Mouse (Mus musculus) ovary, postnatal 36 days (tissue): ENCODE results near the gene Sema6d.
"Not testable (repeated sequence)": the region's sequence is repeated elsewhere in the genome, so short reads cannot be mapped to it uniquely, and the experiment has no call there.

Experiments used
- DNase-seq: peaks from one replicate; pipeline ENCODE4 v3.0.0; 2022; ENCODE audit warnings: low spot score, mixed read lengths

The Sema6d gene

GRCm38 (mm10) chr2:124293601-124294000 lies 203.8 kb downstream of the Sema6d start:
- no peak for DNase-seq

DNA sequence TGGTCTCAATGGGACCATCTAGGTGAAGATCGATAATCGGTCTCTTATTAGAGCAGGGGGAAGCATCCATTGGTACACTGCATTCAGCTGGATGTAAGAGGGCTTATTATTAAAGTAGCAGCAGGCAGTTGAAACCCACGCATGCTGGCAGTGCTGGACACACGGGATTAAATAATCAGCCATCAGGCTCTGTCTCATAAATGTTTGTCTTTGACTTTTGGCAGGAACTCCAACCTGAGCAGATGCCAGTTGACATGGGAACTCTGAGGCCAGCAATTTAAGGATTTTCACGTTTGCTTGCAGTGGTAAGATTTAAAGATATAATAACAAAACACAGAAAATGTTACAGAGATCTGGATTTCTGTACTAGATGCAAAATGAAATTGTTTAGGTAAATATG lies 208.6 kb downstream of the Sema6d start:
- no peak for DNase-seq

- DNase-seq = peak; percentile 3
Measured at GRCm38 (mm10) chr2:124298872-124299271, 209.1 kb downstream of the Sema6d start.

DNA sequence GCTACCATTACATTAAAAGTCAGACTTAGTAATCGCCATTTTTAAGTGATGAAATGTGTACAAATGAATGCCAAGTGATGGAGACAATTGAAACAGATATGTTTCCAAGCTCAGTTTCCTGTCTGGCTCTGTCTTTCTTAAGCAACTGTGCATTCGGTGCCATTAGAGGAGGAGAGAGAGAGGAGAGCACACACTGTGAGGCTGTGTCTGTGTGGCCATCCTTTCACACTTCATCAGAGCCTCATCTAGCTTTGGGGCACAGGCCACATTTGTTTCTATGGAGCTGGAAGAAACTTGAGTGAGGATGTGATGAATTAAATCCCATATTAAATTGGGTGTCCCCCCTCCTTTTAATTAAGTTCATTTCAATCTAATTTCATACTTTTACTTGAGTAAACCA lies 218.8 kb downstream of the Sema6d start:
- DNase-seq = no peak

DNA sequence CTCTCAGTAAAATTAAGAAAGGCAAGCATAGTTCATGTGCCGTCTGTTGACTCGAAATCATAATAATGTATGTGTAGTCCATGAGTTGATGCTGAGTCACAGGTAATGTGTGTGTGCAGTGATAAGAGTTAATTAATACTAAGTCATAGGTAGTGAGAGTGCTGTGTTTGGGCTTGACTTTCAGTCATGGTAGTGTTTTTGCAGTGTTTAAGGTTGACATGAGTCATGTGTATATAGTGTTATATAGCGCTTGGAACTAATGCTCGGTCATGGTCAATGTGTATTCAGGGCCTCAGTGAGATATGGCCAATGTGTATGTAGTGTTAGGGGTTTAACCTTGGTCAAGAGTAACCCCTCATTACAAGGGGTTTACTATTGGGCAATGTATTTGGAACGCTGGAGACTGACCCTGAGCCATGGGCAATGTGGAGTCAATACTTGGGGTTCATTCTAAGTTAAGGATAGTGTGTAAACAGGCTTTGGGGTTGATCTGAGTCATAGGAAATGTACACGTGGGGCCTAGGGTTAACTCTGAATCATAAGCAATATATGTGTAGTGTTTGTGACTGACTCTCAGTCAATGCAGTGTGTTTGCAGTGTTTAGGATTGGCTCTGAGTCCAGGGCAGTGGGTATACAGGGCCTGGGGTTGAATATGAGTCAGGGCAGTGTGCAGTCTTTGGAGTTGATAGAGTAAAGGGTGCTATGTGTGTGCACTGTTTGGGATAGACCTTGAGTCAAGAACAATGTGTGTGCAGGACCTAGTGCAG lies 219.8 kb downstream of the Sema6d start:
- DNase-seq = no peak

GRCm38 (mm10) chr2:124322528-124323215 lies 232.9 kb downstream of the Sema6d start:
- no peak for DNase-seq

GRCm38 (mm10) chr2:124324107-124324724 lies 234.4 kb downstream of the Sema6d start:
- DNase-seq = no peak

DNA sequence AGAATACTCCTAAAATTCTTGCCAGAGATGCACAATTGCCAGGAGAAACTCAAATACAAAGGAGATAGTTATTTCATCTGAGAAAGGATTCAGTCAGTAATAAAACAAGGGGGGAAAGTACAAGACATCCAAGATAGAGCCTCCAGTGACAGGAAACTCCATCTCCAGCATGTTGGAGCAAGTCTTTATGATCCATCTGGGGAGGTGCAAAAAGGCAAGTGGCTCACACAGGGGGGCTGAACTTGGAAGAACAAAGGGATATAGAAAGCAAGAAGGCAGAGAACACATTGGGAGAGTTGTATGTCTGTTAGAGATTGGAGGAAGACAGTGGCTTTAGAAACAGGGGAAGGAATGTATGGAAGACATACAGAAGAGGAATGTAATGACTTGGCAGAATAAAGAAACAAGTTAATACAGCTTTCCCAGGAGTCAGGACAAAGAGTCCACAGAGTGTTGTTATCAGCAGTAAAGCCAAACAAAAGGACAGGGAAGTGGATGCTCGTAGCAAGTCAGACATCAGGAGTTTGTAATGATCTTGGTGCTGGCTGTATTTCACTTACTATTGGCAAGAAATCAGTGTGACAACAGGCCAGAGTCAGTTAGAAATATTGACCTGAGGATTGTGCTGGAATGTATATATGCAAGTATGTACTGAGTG lies 239.8 kb downstream of the Sema6d start:
- DNase-seq = no peak

DNA sequence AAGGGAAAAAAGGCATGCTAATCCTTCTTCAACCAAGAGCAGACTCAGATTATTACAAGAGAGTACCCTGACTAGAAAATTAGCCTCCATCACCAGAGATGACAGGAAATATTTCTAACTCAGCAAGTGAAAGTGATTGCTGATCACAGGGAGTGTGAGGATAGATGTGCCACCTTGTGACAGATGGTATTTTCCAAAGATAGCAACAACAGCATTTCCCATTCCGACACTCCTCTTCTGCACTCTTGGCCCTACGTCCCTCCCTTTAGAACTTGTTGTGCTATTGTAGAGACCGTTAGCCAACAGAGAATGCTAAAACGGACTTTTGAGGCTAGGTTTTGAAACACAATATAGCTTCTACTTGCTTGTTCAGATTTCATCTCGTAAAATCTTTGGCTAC lies 243.1 kb downstream of the Sema6d start:
- no peak for DNase-seq

DNA sequence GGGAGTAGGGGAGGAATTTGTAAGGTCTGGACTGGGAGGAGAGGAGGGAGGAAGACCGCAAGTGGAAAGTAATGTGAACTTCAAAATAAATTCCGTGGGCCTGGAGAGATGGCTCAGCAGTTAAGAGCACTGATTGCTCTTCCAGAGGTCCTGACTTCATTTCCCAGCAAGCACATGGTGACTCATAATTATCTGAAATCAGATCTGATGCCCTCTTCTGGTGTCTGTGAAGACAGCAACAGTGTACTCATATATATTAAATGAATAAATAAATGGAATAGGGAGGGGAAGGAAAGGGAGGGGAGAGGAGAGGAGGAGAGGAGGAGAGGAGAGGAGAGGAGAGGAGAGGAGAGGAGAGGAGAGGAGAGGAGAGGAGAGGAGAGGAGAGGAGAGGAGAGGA lies 244.9 kb downstream of the Sema6d start:
- not testable (repeated sequence) for DNase-seq

GRCm38 (mm10) chr2:124338296-124338695 lies 248.5 kb downstream of the Sema6d start:
- DNase-seq = no peak

GRCm38 (mm10) chr2:124354191-124354590 lies 264.4 kb downstream of the Sema6d start:
- no peak for DNase-seq

- no peak for DNase-seq
Measured at GRCm38 (mm10) chr2:124354716-124355115, 264.9 kb downstream of the Sema6d start.

DNA sequence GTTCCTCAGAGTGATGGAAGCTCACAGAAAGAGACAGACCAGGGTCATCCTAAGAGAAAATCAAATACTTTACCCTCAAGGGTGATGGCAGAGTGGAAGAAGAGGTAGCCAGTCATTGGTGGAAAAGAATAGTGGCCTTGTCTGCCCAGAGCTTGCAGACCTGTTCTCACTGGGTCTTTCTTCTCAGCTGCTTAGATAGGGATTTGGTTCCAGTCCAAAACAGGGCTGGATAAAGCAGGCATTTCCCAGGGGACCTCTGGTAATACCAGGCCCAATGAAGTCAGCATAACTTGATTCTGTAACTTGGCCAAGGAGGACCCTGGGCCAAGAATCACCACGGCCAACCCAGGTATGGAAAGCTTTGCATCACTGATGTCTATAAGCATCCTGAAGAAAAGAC lies 279.5 kb downstream of the Sema6d start:
- no peak for DNase-seq

DNA sequence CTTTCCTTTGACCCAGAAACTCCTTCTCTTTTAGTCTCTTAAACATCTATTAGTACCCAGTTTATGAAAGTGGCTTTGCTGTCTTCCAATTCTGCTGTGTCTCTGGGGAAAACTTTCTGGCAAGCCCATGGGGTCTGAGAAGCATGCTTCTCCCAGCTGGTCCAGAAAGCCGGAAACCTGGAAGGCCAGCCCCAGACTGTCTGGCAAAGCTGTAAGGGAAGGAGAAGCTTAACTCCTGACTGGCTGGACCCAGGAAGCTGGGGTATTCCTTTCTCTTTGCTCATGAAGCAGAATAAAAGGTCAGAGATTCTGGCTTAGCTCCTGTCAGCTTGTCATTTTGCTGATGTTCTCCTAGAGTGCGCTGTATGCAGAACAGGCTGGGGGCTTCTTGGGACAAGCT lies 280.2 kb downstream of the Sema6d start:
- peak; percentile 29 for DNase-seq

DNA sequence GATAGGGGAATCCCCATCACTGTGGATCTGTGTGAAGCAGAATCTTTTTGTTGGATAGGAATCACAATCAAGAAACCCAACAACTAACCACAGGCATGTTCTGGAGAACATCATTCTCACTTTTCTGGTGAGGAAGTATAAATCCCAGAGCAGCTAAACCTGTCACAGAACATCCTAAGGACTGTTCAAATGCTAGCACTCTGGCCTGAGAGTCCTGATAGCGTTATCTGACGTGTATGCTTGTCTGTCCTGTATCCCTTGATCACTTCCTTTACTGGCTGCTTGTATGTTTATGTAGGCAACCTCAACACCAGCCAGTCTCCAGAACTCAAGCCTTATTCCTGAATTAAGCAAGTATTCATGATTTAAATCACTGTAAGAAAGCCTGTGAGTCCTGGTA lies 281.6 kb downstream of the Sema6d start:
- no peak for DNase-seq

- no peak for DNase-seq
Measured at GRCm38 (mm10) chr2:124385053-124385452, 295.3 kb downstream of the Sema6d start.

DNA sequence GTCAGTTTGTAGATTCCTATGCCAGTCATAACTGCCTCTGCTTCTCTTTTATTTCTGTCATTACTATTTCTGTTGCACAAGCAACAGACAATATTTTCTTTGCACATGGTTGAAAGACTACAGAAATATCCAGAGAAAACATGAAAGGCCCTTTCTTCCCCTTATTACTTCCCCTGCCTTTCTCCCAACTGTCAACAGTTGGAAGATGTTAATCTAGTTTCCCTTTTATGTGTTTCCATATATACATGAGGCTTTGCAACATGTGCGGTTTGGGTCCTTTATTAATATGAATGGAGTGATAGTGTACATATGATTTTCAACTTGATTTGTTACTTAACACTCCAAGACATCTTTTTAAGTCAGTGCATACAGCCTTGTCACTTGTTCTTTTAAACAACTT lies 296.0 kb downstream of the Sema6d start:
- no peak for DNase-seq

GRCm38 (mm10) chr2:124388269-124388668 lies 298.5 kb downstream of the Sema6d start:
- DNase-seq = no peak

- DNase-seq = no peak
Measured at GRCm38 (mm10) chr2:124396733-124397132, 307.0 kb downstream of the Sema6d start.

DNA sequence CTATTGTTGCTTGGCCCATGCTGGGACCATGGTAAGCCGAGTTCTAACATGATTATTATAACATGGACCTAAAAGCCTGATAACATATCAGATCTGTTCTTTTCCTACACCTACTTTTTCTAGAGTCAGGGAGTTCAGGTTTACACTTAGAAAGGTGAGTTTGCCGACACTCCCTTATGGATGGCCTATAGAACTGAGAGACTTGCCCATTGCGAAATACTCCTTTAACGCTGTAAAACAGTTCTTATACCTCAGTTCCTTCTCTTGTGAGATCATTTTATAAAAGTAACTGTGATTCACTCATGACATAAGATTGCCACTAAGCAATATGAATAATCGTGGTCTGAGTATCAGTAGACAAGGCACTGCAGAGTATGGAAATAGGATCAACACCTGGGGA lies 307.5 kb downstream of the Sema6d start:
- no peak for DNase-seq

DNA sequence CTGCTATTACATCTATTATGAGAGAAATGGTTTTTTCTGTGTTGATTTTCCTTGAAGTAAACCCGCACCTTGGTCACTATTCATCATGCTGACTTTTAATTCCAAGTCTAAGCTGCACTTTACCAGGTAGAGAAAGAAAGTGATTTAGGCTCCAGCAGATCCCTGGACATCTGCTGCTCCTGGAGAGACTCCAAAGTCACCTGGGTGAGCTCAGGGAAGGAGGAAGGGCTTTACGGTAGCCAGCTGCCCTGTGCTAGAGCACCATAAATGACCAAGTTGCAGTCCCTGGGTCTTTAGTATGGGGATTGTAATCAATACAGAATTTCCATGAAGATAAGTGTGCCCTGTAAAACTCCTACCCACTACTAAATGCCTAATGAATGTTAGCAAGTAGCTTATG lies 309.8 kb downstream of the Sema6d start:
- no peak for DNase-seq
